Mouse (Mus musculus) hindbrain, embryonic 16.5 days (tissue): Measurements from ENCODE around the gene Eps15. TPM values are rescaled to one million over a fixed set of nuclear protein-coding genes. Genes with fewer than 3 reads are reported as not detected.

ENCODE experiments used
- ATAC-seq: fragments of 200-750 bp; cut with Nextera tagmentation; 2 replicates; pipeline ENCODE4 v1.8.0; 2017; ENCODE audit warnings: moderate TSS enrichment, moderate library complexity
- H3K27ac ChIP-seq: fragments of 300-500 bp; sonication (generic); 2 replicates; pipeline ENCODE4 v1.5.1; 2014; ENCODE audit warnings: low read depth, mild to moderate bottlenecking, control low read depth, low read length, moderate library complexity
- H3K27me3 ChIP-seq: fragments of 300-500 bp; sonication (generic); replicated peaks from 2 replicates; pipeline ENCODE4 v1.6.1; 2014; ENCODE audit warnings: low read length; ENCODE audit not compliant: control insufficient read depth, insufficient read depth
- H3K36me3 ChIP-seq: fragments of 300-500 bp; sonication (generic); 2 replicates; pipeline ENCODE4 v1.6.1; 2014; ENCODE audit warnings: mild to moderate bottlenecking, low read length, moderate library complexity, mixed read lengths; ENCODE audit not compliant: control insufficient read depth, insufficient read depth
- H3K4me1 ChIP-seq: fragments of 300-500 bp; sonication (generic); 2 replicates; pipeline ENCODE4 v1.6.1; 2014; ENCODE audit warnings: low read depth, low read length; ENCODE audit not compliant: control insufficient read depth, insufficient read depth
- H3K4me2 ChIP-seq: fragments of 300-500 bp; sonication (generic); 2 replicates; pipeline ENCODE4 v1.6.1; 2014; ENCODE audit warnings: mild to moderate bottlenecking, low read length, control low read depth, moderate library complexity
- H3K4me3 ChIP-seq: fragments of 300-500 bp; sonication (generic); 2 replicates; pipeline ENCODE4 v1.5.1; 2014; ENCODE audit warnings: mild to moderate bottlenecking, low read length, control low read depth, moderate library complexity
- H3K9ac ChIP-seq: fragments of 300-500 bp; sonication (generic); 2 replicates; pipeline ENCODE4 v1.6.1; 2014; ENCODE audit warnings: low read depth, mild to moderate bottlenecking, control low read depth, low read length, moderate library complexity
- H3K9me3 ChIP-seq: fragments of 300-500 bp; sonication (generic); 2 replicates; pipeline ENCODE4 v1.6.1; 2014; ENCODE audit warnings: mild to moderate bottlenecking, low read length, moderate library complexity; ENCODE audit not compliant: control insufficient read depth
- WGBS: fragments of 180-500 bp; shearing (Covaris S2); extraction: QIAGEN DNeasy Blood & Tissue Kit; methylation state at CpG from one replicate; pipeline ENCODE4 v1.1.7; 2014; 5-methylcytosine and 5-hydroxymethylcytosine counted together
- polyA plus RNA-seq: library from polyadenylated mRNA; unstranded; fragments of >200 nt; fragmentation: Nextera tagmentation; extraction: Ambion mirVana; gene quantifications from 2 replicates; pipeline ENCODE4 v1.2.1, GENCODE M21; 2015

Eps15 gene
- polyA plus RNA-seq, 1 experiment from 2014 or later = 65.5 TPM

- WGBS = 86% methylated on average over 6 of the region's 6 CpGs
- ATAC-seq = no peak
Measured at GRCm38 (mm10) chr4:109245016-109245620, 35.0 kb upstream of the Eps15 start.

GRCm38 (mm10) chr4:109251605-109252004, 28.5 kb upstream of the Eps15 start:
- Histone ChIP-seq H3K9me3 (no peaks in the 10 kb centered on the region), H3K27me3 (no peaks in the 10 kb centered on the region), H3K4me2 (no peak overlapping the region), H3K4me3 (no peak overlapping the region), H3K9ac (no peak overlapping the region), H3K27ac (no peak overlapping the region), H3K36me3 (no peaks in the 10 kb centered on the region), H3K4me1 (no peaks in the 10 kb centered on the region)
- no peak for ATAC-seq
- WGBS = 47% methylated on average over 3 of the region's 3 CpGs

More at GRCm38 (mm10) chr4:109245016-109245620, 35.0 kb upstream of the Eps15 start:
- H3K4me2 ChIP-seq = no peak overlapping the region
- H3K4me3 ChIP-seq = no peak overlapping the region
- no peak overlapping the region for H3K9ac ChIP-seq
- no peak overlapping the region for H3K27ac ChIP-seq
- H3K9me3 ChIP-seq = no peaks in the 10 kb centered on the region
- no peaks in the 10 kb centered on the region for H3K4me1 ChIP-seq
- H3K27me3 ChIP-seq = no peaks in the 10 kb centered on the region
- no peaks in the 10 kb centered on the region for H3K36me3 ChIP-seq

- Histone ChIP-seq H3K9ac (no peak overlapping the region), H3K36me3 (no peaks in the 10 kb centered on the region), H3K27me3 (no peaks in the 10 kb centered on the region), H3K27ac (no peak overlapping the region), H3K4me3 (no peak overlapping the region), H3K4me2 (no peak overlapping the region), H3K9me3 (no peaks in the 10 kb centered on the region), H3K4me1 (no peaks in the 10 kb centered on the region)
- WGBS = 83% methylated on average over 4 of the region's 4 CpGs
- no peak for ATAC-seq
Measured at GRCm38 (mm10) chr4:109252199-109252598, 27.9 kb upstream of the Eps15 start.

- Histone ChIP-seq H3K9ac (no peak overlapping the region), H3K4me3 (no peak overlapping the region), H3K4me1 (no peaks in the 10 kb centered on the region), H3K9me3 (no peaks in the 10 kb centered on the region), H3K27ac (no peak overlapping the region), H3K27me3 (no peaks in the 10 kb centered on the region), H3K36me3 (no peaks in the 10 kb centered on the region), H3K4me2 (no peak overlapping the region)
- WGBS = 77% methylated on average over 11 of the region's 11 CpGs
- no peak for ATAC-seq
Measured at GRCm38 (mm10) chr4:109253664-109254151, 26.4 kb upstream of the Eps15 start.

- no peak for ATAC-seq
- H3K4me1 ChIP-seq = no peaks in the 10 kb centered on the region
- H3K9me3 ChIP-seq = no peaks in the 10 kb centered on the region
- no peak overlapping the region for H3K27ac ChIP-seq
- H3K4me2 ChIP-seq = no peak overlapping the region
- no peak overlapping the region for H3K9ac ChIP-seq
- 85% methylated on average over 5 of the region's 5 CpGs for WGBS
- no peak overlapping the region for H3K4me3 ChIP-seq
- no peaks in the 10 kb centered on the region for H3K27me3 ChIP-seq
- H3K36me3 ChIP-seq = no peaks in the 10 kb centered on the region
Measured at GRCm38 (mm10) chr4:109254511-109254910, 25.6 kb upstream of the Eps15 start.

- H3K27ac ChIP-seq = no peak overlapping the region
- no peak for ATAC-seq
- H3K36me3 ChIP-seq = no peaks in the 10 kb centered on the region
- H3K9ac ChIP-seq = no peak overlapping the region
- H3K4me2 ChIP-seq = no peak overlapping the region
- no peak overlapping the region for H3K4me3 ChIP-seq
- 81% methylated on average over 2 of the region's 2 CpGs for WGBS
- no peaks in the 10 kb centered on the region for H3K4me1 ChIP-seq
- H3K27me3 ChIP-seq = no peaks in the 10 kb centered on the region
- no peaks in the 10 kb centered on the region for H3K9me3 ChIP-seq
Measured at GRCm38 (mm10) chr4:109255321-109255720, 24.7 kb upstream of the Eps15 start.

GRCm38 (mm10) chr4:109255727-109256417, 24.2 kb upstream of the Eps15 start:
- Histone ChIP-seq H3K9me3 (no peaks in the 10 kb centered on the region), H3K9ac (no peak overlapping the region), H3K36me3 (no peaks in the 10 kb centered on the region), H3K4me1 (no peaks in the 10 kb centered on the region), H3K4me2 (no peak overlapping the region), H3K27me3 (no peaks in the 10 kb centered on the region), H3K4me3 (no peak overlapping the region), H3K27ac (no peak overlapping the region)
- WGBS = 89% methylated on average over 11 of the region's 11 CpGs
- no peak for ATAC-seq

GRCm38 (mm10) chr4:109256791-109257190, 23.3 kb upstream of the Eps15 start:
- ATAC-seq = no peak
- WGBS = 88% methylated on average over 6 of the region's 6 CpGs

GRCm38 (mm10) chr4:109257639-109258038, 22.4 kb upstream of the Eps15 start:
- Histone ChIP-seq H3K27me3 (no peaks in the 10 kb centered on the region), H3K9ac (no peak overlapping the region), H3K27ac (no peak overlapping the region), H3K4me2 (no peak overlapping the region), H3K9me3 (no peaks in the 10 kb centered on the region), H3K4me1 (no peaks in the 10 kb centered on the region), H3K36me3 (no peaks in the 10 kb centered on the region), H3K4me3 (no peak overlapping the region)
- ATAC-seq = no peak

More at GRCm38 (mm10) chr4:109256791-109257190, 23.3 kb upstream of the Eps15 start:
- Histone ChIP-seq H3K4me1 (no peaks in the 10 kb centered on the region), H3K9me3 (no peaks in the 10 kb centered on the region), H3K36me3 (no peaks in the 10 kb centered on the region), H3K9ac (no peak overlapping the region), H3K4me3 (no peak overlapping the region), H3K4me2 (no peak overlapping the region), H3K27ac (no peak overlapping the region), H3K27me3 (no peaks in the 10 kb centered on the region)
